Mouse (Mus musculus) testis, adult 2 months (tissue): ENCODE results near the gene Nat10. TPM values are rescaled to one million over a fixed set of nuclear protein-coding genes. Genes with fewer than 3 reads are reported as not detected.
A peak's percentile ranks its signal among the peaks of the same experiment; 100 is the strongest.

Experiments used
- H3K27ac ChIP-seq: fragments of 200-500 bp; 2 replicates; pipeline ENCODE4 v1.5.1; 2012; ENCODE audit warnings: low read depth, low read length; ENCODE audit not compliant: control insufficient read depth, insufficient read depth
- H3K27me3 ChIP-seq: fragments of 200-500 bp; 2 replicates; pipeline ENCODE4 v1.6.1; 2012; ENCODE audit warnings: mild to moderate bottlenecking, low read length, moderate library complexity; ENCODE audit not compliant: control insufficient read depth, insufficient read depth
- H3K36me3 ChIP-seq: fragments of 200-500 bp; 2 replicates; pipeline ENCODE4 v1.6.1; 2012; ENCODE audit warnings: mild to moderate bottlenecking, low read length; ENCODE audit not compliant: control insufficient read depth, insufficient read depth
- H3K4me1 ChIP-seq: fragments of 200-500 bp; 2 replicates; pipeline ENCODE4 v1.6.1; 2012; ENCODE audit warnings: low read length; ENCODE audit not compliant: control insufficient read depth, insufficient read depth
- H3K4me3 ChIP-seq: fragments of 200-500 bp; 2 replicates; pipeline ENCODE4 v1.5.1; 2012; ENCODE audit warnings: low read depth, mild to moderate bottlenecking, low read length, moderate library complexity, mixed read lengths; ENCODE audit not compliant: control insufficient read depth
- CTCF ChIP-seq: fragments of 200-500 bp; IDR thresholded peaks from 2 replicates; pipeline ENCODE4 v1.5.1; 2012; ENCODE audit warnings: low read depth, mild to moderate bottlenecking, inconsistent platforms, low read length, moderate library complexity; ENCODE audit not compliant: control insufficient read depth, insufficient read depth, insufficient replicate concordance
- POLR2A ChIP-seq: fragments of 200-500 bp; IDR thresholded peaks from 2 replicates; pipeline ENCODE4 v1.6.1; 2012; ENCODE audit warnings: low read depth, mild to moderate bottlenecking, inconsistent platforms, low read length, moderate library complexity; ENCODE audit not compliant: control insufficient read depth
- polyA plus RNA-seq: library from polyadenylated mRNA; depleted of rRNA; stranded (reverse); fragments of >200 nt; gene quantifications from 2 replicates; pipeline ENCODE4 v1.2.3, GENCODE M21; 2012

The Nat10 gene
- polyA plus RNA-seq, 1 experiment: 47.3 TPM

DNA sequence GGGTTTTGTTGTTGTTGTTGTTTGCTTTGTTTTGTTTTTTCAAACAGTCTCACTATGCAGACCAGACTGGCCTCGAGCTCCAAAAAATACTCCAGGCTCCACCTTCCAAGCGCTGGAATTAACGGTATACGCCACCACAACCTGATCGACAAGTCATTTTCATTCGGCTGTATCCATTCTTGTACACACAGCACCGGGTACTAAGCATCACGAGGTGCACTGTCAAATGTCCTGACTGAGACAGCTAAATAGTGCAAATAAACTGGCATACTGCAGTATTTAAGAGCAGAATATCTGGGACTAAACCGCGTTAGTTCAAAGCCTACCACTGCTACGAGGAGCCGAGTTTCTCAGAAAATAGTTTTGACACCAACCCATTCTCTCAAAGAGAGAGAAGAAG is 649 bp downstream of the Nat10 start:
- no peak for TF ChIP-seq CTCF
- TF ChIP-seq POLR2A: no peak
- Histone ChIP-seq H3K36me3 (peaks cover 3% of the 10 kb centered on the region; the same call in 1 of the 2 replicates), H3K27me3 (no peaks in the 10 kb centered on the region), H3K4me3 (peak overlapping the region; percentile 95), H3K27ac (peak overlapping the region; percentile 81), H3K4me1 (no peaks in the 10 kb centered on the region)

DNA sequence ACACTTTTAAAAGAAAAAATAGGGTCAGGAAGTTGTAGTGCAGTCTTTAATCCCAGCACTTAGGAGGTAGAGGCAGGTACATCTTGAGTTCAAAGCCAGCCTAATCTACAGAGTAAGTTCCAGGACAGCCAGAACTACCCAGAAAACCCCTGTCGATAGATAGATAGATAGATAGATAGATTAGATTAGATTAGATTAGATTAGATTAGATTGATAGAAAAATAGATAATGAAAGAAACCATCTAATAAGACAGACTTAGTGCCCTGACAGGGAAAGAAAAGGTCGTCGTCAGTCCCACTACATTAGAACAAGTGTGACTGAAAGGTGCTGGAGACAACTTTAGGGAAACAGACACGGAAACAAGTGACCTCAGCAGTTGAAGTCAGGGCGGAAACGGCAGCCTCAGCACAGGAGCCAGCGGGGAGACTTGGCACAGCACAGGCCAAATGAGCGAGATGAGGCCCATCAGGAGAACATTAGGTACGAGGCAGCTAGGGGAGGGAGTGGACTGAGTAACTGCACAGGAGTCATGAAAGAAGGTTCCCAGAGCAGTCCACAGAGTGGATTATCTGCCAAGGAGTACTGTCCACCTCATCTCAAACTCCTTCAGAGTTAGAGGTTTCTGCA is 5.5 kb downstream of the Nat10 start:
- Histone ChIP-seq H3K4me1 (no peaks in the 10 kb centered on the region), H3K36me3 (peaks cover 7% of the 10 kb centered on the region; the same call in 1 of the 2 replicates), H3K27ac (no peak overlapping the region), H3K27me3 (no peaks in the 10 kb centered on the region), H3K4me3 (no peak overlapping the region)
- TF ChIP-seq CTCF (no peak), POLR2A (no peak)

DNA sequence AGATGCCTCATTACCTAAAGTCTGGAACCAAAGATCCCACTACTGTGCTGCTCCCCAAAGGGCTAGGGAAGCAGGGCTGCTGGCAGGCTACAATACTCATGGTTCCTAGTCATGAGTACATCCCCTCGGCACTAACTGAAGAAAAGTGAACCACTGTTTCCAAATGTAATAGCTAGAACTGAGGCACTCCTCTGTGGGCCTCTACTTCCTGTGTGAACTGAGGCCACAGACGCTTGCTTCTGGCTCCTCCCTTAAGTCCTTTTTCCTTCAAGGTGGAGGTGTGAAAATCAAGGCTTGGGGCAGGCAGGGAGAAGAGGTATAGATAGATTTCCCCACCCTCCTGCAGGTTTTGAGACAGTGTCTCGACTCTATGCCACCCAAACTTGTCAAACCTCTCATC is 6.5 kb downstream of the Nat10 start:
- Histone ChIP-seq H3K4me3 (no peak overlapping the region), H3K36me3 (peaks cover 7% of the 10 kb centered on the region; the same call in 1 of the 2 replicates), H3K27ac (no peak overlapping the region), H3K4me1 (no peaks in the 10 kb centered on the region), H3K27me3 (no peaks in the 10 kb centered on the region)
- TF ChIP-seq CTCF: no peak
- no peak for TF ChIP-seq POLR2A

DNA sequence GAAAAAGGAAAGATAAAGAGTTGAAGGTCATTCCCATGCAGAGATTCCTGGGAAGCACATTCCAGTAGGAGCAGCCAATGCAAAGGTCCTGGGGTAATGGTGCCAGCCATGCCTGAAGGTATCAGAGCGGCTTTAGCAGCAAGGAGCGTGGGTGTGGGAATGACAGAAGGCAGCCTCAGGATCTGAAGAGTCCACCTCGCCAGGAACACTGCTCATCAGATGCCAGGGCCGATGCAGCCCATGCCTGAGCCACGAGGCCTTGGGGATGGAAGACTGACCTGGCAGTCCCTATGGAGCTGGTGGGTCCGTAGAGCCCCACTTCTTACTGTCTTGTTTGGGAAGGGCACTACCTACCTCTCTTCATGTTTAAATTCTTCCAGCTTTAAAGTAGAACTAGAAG is 9.3 kb downstream of the Nat10 start:
- H3K27me3 ChIP-seq: no peaks in the 10 kb centered on the region
- peaks cover 7% of the 10 kb centered on the region; the same call in 1 of the 2 replicates for H3K36me3 ChIP-seq
- H3K27ac ChIP-seq: no peak overlapping the region
- TF ChIP-seq CTCF: no peak
- no peak for TF ChIP-seq POLR2A
- H3K4me1 ChIP-seq: no peaks in the 10 kb centered on the region
- H3K4me3 ChIP-seq: no peak overlapping the region

DNA sequence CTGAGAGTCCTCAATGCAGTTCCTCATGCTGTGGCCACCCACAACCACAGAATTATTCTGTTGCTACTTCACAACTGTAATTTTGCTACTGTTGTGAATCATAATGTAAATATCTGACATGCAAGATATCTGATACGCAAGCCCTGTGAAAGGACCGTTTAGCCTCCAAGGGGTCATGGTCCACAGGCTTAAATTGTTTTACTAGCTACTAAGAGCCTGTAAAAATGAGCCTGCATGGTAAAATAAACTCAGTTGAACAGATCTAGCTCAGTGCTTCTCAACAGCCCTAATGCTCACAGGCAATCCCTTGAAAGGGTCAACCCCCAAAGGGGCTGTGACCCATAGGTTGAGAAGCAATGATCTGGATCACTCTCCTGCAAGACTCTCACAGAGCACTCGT is 12.0 kb downstream of the Nat10 start:
- no peaks in the 10 kb centered on the region for H3K27me3 ChIP-seq
- H3K4me3 ChIP-seq: no peak overlapping the region
- no peaks in the 10 kb centered on the region for H3K4me1 ChIP-seq
- H3K27ac ChIP-seq: no peak overlapping the region
- H3K36me3 ChIP-seq: peaks cover 7% of the 10 kb centered on the region
- TF ChIP-seq CTCF (no peak), POLR2A (no peak)

DNA sequence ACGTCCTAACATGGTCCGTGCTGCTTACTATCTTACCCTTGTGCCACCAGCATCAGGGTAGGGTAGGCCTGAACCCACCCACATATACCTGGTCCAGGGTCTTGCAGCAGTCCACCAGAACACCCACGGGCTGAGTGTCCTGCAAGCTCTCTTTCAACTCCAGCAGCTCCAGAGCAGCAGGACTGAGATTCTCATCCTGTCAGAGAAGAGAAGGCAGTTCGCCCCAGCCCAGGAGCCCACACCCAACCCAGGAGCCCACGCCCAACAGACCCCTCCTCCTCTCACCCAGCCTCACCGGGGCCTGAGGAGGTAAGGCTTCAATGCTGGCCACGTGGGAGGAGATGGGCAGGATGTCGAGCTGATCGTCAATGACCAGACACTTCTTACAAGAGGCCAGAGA is 13.2 kb downstream of the Nat10 start:
- peaks cover 2% of the 10 kb centered on the region for H3K36me3 ChIP-seq
- no peaks in the 10 kb centered on the region for H3K4me1 ChIP-seq
- no peaks in the 10 kb centered on the region for H3K27me3 ChIP-seq
- H3K27ac ChIP-seq: no peak overlapping the region
- no peak for TF ChIP-seq POLR2A
- TF ChIP-seq CTCF: no peak
- no peak overlapping the region for H3K4me3 ChIP-seq

DNA sequence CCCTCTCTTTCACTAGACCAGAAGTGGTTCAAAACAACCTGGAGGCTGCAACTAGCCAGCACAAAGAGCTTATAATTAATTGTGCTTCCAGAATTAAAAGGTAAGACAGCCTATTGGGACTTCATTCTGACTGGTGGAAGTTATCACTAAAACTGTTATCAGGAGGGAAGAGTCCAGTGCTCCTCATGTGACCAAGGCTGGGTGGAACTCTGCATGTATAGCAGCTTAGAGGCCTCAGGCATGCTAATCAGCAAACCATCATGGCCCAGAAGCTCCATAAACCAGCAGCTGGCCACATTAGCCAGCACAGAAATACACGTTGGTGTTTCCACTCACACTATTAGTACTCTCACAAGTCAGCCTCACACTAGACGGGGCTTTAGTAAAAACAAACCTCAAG is 14.3 kb downstream of the Nat10 start:
- Histone ChIP-seq H3K4me3 (no peak overlapping the region), H3K27ac (no peak overlapping the region), H3K27me3 (no peaks in the 10 kb centered on the region), H3K36me3 (peaks cover 2% of the 10 kb centered on the region), H3K4me1 (no peaks in the 10 kb centered on the region)
- no peak for TF ChIP-seq POLR2A
- no peak for TF ChIP-seq CTCF
